Mouse (Mus musculus) mesoderm, embryonic 11.5 days (tissue): ENCODE results near the gene Pax9.

Experiments
- DNase-seq: peaks from one replicate; pipeline ENCODE4 v3.0.0-alpha.2; 2012; ENCODE audit warnings: low read depth, low spot score

Pax9 gene

DNA sequence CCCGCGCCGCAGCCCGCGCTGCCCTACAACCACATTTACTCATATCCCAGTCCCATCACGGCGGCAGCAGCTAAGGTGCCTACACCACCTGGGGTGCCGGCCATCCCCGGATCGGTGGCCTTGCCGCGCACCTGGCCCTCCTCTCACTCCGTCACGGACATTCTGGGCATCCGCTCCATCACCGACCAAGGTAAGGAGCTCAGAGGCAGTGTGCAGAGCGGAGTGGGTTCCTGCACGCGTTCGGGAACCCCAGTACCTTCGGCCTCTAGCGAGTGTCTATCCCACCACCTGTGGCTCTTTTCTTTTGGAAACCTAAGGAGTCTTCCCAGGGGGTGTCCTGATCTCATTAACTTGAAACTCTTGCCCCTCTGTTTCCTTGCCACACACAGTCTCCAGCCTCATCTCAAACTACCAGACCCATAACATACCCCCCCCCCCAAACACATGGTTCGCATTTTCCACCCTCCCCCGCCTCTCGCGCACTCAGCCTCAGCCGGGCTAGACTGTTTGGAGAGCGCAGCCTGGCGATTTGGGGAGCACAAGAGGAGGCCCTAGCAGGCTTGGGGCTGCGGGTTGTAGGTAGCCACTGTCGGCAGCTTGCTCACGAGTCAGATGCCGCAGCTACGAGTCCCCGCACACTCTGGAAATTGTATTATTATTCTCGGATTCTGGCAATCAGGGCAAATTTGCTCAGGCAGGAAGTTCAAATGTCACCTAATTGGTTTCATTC is 5.6 kb downstream of the Pax9 start:
- DNase-seq, result no peak

DNA sequence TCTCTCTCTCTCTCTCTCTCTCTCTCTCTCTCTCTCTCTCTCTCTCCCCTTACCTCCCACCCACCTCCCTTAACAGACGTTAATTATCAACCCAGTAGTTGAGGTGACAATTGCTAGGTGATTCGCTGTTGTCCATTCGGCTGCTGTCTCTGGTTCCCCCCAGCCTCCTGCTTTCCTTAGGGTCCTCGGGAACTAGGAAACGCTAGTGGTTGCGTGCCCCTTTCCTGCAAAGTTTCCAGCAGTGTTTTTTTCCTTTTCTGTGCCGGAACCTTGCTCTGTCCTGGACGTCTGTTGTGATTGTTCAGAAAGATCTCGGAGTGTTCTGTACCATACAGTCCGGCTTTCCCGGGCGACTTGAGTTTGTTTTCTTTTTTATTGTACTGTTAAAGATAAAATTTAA is 6.2 kb downstream of the Pax9 start:
- DNase-seq, result no peak

DNA sequence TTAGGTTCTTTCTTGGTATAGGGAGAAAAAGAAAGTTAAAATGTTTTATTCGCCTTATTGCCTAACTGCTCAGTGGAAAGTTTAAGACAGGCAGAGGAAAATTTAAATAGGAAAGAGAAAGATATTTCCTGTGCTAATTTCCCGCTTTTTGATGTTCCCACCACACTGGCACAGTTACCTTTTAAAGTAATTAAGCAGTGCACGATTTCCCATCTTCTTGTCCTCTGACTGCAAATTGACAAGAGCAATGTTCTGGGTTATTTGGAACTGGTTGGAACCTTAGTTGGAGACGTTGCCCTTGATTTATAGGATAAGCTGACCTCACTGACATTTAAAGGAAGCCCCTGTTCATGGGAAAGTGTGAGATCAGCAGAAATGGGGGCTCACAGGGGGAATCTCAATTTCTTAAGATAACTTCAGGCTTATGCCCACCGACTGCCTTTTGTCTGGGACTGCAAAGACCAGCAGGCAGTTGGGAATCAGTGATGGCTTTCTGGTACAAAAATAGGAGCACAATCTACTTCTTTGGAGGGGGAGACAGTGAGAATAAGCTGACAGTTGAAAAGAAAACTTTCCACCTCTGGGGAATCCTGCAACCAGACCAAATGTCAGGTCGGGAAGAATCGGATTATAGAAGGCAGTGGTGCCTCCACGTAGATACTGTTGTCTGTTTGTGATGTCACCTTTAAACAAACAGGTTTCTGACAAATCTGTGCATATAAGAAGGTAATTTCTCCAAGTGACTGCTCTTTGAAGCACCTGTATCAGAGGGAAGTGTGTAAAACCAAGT is 6.8 kb downstream of the Pax9 start:
- DNase-seq, result no peak

DNA sequence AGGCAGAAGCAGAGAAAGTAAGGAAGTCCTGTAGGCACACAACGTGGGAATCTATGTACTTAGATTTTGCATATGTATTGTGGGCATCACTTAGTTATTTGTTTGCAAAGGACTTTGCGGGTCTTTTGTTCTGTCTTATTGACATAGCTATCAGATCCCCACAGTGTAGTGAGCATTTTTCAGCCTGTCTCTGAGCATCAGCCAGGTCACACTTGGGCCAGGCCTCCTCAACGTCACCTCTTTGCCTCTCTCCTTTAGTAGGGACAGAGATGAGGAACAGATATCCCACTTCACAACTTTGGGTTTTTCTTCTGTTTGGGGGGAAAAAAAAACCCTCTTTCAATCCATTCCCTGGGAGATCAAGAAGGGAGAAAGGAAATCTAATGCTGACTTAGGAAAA is 7.8 kb downstream of the Pax9 start:
- no peak for DNase-seq

DNA sequence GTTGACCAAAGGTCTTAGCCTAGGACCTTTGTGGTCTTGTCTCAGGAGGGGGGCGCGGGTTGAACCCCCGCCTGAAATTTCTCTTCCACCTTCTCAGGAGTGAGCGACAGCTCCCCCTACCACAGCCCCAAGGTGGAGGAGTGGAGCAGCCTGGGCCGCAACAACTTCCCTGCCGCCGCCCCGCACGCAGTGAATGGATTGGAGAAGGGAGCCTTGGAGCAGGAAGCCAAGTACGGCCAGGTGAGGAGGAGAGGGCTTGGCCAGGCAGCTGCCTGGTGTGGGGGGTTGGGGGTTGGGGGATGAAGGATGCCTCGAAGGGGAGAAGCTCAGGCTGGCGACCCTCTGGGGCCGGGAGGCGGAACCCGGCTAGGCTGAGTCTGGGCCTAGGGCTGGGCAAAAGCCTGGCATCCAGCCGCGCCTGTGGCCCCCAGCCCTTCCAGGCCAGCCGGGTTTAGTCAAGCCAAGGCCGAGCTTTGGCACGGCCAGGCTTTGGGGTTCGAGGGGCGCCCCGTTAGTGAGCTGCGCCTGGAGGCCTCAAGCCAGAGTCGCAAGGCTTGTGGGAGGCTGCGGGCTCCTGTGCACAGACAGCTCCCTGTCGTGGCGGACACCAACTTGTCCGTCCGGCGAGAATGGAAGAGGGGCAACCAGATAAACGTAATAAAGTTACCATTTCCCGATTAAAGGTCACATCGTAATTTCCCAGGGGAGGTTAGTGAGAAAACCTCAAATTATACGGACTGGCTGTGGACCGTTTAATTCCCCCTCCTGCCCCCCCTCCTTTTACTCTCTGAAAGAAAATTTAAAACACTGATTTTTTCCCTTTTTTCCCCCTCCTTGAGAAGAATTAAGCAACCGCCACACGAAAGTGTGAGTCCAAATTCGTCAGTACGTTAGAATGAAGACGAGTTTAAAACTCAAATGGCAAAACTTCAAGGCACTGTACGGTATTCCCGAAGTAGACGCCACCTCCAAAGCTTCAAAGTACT is 8.6 kb downstream of the Pax9 start:
- DNase-seq, result no peak

DNA sequence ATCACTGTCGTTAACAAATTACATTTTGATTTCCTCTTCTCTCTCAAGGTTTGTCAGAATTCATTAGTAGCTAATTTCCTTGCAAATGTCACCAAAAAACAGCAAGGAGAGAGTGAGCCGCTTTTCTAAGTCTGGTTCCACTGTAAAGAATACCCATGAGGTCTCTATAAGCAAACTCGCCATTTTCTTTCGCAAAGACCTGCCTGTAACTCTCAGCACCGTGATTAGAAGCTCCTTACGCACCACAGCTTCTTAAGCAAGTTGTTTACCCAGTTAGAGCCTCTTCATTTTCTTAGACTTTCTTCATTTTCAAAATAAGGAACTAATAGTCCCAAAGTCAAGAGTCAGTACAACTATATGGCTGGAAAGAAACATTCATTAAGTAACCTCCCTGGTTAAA is 9.4 kb downstream of the Pax9 start:
- no peak for DNase-seq

DNA sequence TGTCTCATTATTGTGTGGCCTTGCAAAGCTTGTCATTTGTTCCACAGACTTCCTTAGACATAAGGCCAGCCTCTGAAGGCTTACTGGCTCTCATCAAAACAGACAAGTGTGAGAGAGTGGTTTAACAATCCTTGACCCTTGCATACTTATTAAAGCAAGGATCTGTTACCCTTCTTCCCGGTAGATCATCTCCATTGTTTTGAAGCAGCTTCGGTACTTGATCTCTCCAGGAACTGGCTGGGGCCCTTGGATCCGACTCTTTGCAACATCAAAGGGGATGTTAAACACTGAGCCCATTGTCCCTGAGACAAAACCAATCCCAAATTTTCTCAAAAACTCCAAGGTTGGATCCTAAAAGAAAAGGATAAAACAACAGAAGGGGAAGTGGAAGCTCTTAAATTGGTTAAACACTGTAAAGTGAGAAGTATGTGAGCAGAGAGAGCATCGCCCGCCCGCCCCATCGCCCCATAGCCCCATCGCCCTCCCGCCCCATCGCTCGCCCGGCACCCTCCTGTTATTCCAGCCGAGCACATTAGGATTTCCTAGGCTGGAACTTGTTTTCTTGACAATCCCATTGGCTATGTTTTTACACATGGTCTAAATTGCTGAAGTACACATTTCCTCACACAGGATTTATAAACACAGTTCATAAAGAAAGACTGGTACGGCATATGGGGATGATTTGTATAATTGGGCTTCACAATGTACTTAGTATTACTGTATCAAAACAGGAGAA is 26.6 kb downstream of the Pax9 start:
- no peak for DNase-seq

DNA sequence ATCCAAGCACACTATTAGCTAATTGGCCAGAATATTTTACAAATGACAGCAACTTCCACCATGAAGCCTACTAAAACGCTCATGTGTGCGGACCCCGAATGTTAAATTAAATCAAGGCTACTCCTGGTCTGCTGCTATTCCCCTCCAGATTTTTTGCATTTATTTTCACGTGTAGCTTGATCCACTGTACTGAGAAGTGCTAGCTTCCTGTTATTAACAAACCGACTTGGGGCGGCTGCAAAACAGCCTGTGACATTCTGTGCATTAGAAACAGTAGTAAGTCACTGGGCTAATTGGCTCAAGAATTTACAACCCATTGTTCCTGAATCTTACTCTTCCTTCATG is 27.1 kb downstream of the Pax9 start:
- DNase-seq, result no peak

DNA sequence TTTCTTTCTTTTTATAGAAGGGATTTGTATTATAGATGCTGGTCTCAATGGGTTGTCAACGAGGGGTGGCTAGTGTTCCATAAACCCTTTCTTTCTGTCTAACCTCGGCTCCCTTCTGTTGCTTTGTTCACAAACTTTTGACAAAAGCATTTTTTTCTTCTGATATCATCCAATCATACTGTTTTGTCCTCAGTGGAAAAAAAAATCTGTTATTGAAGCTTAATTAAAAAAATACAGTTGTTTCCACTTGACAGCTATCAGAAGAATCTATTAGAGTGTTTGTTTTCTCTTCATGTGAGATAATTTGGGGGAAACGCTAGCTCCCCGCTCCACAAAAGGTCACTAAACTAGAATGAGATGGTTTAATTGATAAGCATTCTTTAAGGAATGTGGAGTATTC is 36.1 kb downstream of the Pax9 start:
- no peak for DNase-seq

DNA sequence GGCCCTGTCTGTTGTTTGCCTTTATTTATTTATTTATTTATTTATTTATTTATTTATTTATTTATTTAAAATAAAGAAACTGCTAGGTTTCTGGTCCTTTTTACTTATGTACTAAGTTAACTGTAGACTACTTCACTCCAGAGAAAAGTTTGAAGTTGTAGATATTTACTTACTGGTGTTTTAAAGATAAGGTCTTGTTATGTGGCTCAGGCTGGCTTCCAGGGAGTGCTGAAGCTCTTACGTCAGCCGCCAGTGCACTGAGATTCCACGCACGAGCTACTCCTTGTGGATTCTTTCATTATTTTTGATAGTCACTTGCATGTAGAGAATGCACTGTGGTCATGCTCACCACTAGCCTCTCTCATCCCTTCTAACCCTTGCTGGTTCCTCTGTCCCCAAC is 45.5 kb downstream of the Pax9 start:
- no peak for DNase-seq
